Mouse (Mus musculus): ENCODE measurements around the gene Mcm9. TPM values are rescaled to one million over a fixed set of nuclear protein-coding genes. Genes with fewer than 3 reads are reported as not detected.
A peak's percentile ranks its signal among the peaks of the same experiment; 100 is the strongest.

The Mcm9 gene
- polyA plus RNA-seq, 1 experiment from 2014 or later, result 16.1 TPM

GRCm38 (mm10) chr10:53518599-53518913 lies 111.7 kb downstream of the Mcm9 start:
- 53% methylated on average over 8 of the region's 8 CpGs for WGBS
- no peak for ATAC-seq (ENCODE audit: insufficient number of reproducible peaks, insufficient read depth, low FRiP score, low read depth)
- Histone ChIP-seq H3K4me2 (replicated peaks; ENCODE audit: low read depth, low read length) (no peak overlapping the region), H3K4me3 (ENCODE audit: low read depth, low read length) (no peak overlapping the region), H3K9me3 (ENCODE audit: control insufficient read depth, low read depth, low read length) (no peaks in the 10 kb centered on the region), H3K36me3 (ENCODE audit: control insufficient read depth, insufficient read depth, low read length) (no peaks in the 10 kb centered on the region), H3K9ac (replicated peaks; ENCODE audit: low read depth, low read length) (no peak overlapping the region), H3K27ac (ENCODE audit: low read length) (peak overlapping the region; percentile 68), H3K27me3 (ENCODE audit: control insufficient read depth, insufficient read depth, low read length) (no peaks in the 10 kb centered on the region), H3K4me1 (ENCODE audit: control insufficient read depth, insufficient read depth, low read length) (peaks cover 9% of the 10 kb centered on the region; the same call in 1 of the 2 replicates)

GRCm38 (mm10) chr10:53517770-53518598 lies 112.3 kb downstream of the Mcm9 start:
- Histone ChIP-seq H3K4me2 (replicated peaks; ENCODE audit: low read depth, low read length) (no peak overlapping the region), H3K27me3 (ENCODE audit: control insufficient read depth, insufficient read depth, low read length) (no peaks in the 10 kb centered on the region), H3K27ac (ENCODE audit: low read length) (peak overlapping the region; percentile 68)

GRCm38 (mm10) chr10:53512491-53512890 lies 117.7 kb downstream of the Mcm9 start:
- ATAC-seq (ENCODE audit: insufficient number of reproducible peaks, insufficient read depth, low FRiP score, low read depth), result no peak

More at GRCm38 (mm10) chr10:53517770-53518598, 112.3 kb downstream of the Mcm9 start:
- no peak overlapping the region for H3K4me3 ChIP-seq (ENCODE audit: low read depth, low read length)
- H3K4me1 ChIP-seq (ENCODE audit: control insufficient read depth, insufficient read depth, low read length), result peaks cover 9% of the 10 kb centered on the region; the same call in 1 of the 2 replicates
- ATAC-seq (ENCODE audit: insufficient number of reproducible peaks, insufficient read depth, low FRiP score, low read depth), result no peak
- no peak overlapping the region for H3K9ac ChIP-seq (replicated peaks; ENCODE audit: low read depth, low read length)
- WGBS, result 77% methylated on average over 14 of the region's 14 CpGs
- H3K9me3 ChIP-seq (ENCODE audit: control insufficient read depth, low read depth, low read length), result no peaks in the 10 kb centered on the region
- H3K36me3 ChIP-seq (ENCODE audit: control insufficient read depth, insufficient read depth, low read length), result no peaks in the 10 kb centered on the region

GRCm38 (mm10) chr10:53509158-53509773 lies 121.0 kb downstream of the Mcm9 start:
- Histone ChIP-seq H3K36me3 (ENCODE audit: control insufficient read depth, insufficient read depth, low read length) (no peaks in the 10 kb centered on the region), H3K27ac (ENCODE audit: low read length) (no peak overlapping the region), H3K27me3 (ENCODE audit: control insufficient read depth, insufficient read depth, low read length) (no peaks in the 10 kb centered on the region), H3K4me1 (ENCODE audit: control insufficient read depth, insufficient read depth, low read length) (no peaks in the 10 kb centered on the region), H3K9ac (replicated peaks; ENCODE audit: low read depth, low read length) (no peak overlapping the region), H3K4me3 (ENCODE audit: low read depth, low read length) (no peak overlapping the region), H3K9me3 (ENCODE audit: control insufficient read depth, low read depth, low read length) (no peaks in the 10 kb centered on the region), H3K4me2 (replicated peaks; ENCODE audit: low read depth, low read length) (no peak overlapping the region)
- 32% methylated on average over 6 of the region's 6 CpGs for WGBS
- peak; percentile 56; the same call in 1 of the 2 replicates for ATAC-seq (ENCODE audit: insufficient number of reproducible peaks, insufficient read depth, low FRiP score, low read depth)

More at GRCm38 (mm10) chr10:53512491-53512890, 117.7 kb downstream of the Mcm9 start:
- no peaks in the 10 kb centered on the region for H3K27me3 ChIP-seq (ENCODE audit: control insufficient read depth, insufficient read depth, low read length)
- no peaks in the 10 kb centered on the region for H3K36me3 ChIP-seq (ENCODE audit: control insufficient read depth, insufficient read depth, low read length)
- WGBS, result no CpG with 5 or more reads among the region's 1 CpGs
- no peak overlapping the region for H3K9ac ChIP-seq (replicated peaks; ENCODE audit: low read depth, low read length)
- no peak overlapping the region for H3K27ac ChIP-seq (ENCODE audit: low read length)
- H3K4me2 ChIP-seq (replicated peaks; ENCODE audit: low read depth, low read length), result no peak overlapping the region
- H3K4me3 ChIP-seq (ENCODE audit: low read depth, low read length), result no peak overlapping the region
- H3K4me1 ChIP-seq (ENCODE audit: control insufficient read depth, insufficient read depth, low read length), result no peaks in the 10 kb centered on the region
- H3K9me3 ChIP-seq (ENCODE audit: control insufficient read depth, low read depth, low read length), result no peaks in the 10 kb centered on the region

- Histone ChIP-seq H3K4me1 (ENCODE audit: control insufficient read depth, insufficient read depth, low read length) (no peaks in the 10 kb centered on the region), H3K4me2 (replicated peaks; ENCODE audit: low read depth, low read length) (no peak overlapping the region), H3K9me3 (ENCODE audit: control insufficient read depth, low read depth, low read length) (no peaks in the 10 kb centered on the region), H3K36me3 (ENCODE audit: control insufficient read depth, insufficient read depth, low read length) (no peaks in the 10 kb centered on the region), H3K27me3 (ENCODE audit: control insufficient read depth, insufficient read depth, low read length) (no peaks in the 10 kb centered on the region), H3K9ac (replicated peaks; ENCODE audit: low read depth, low read length) (no peak overlapping the region), H3K4me3 (ENCODE audit: low read depth, low read length) (no peak overlapping the region), H3K27ac (ENCODE audit: low read length) (no peak overlapping the region)
- no peak for ATAC-seq (ENCODE audit: insufficient number of reproducible peaks, insufficient read depth, low FRiP score, low read depth)
These were observed 121.6 kb downstream of the Mcm9 start for GRCm38 (mm10) chr10:53508676-53509075.

- Histone ChIP-seq H3K27me3 (ENCODE audit: control insufficient read depth, insufficient read depth, low read length) (no peaks in the 10 kb centered on the region), H3K4me3 (ENCODE audit: low read depth, low read length) (no peak overlapping the region), H3K27ac (ENCODE audit: low read length) (no peak overlapping the region), H3K36me3 (ENCODE audit: control insufficient read depth, insufficient read depth, low read length) (no peaks in the 10 kb centered on the region), H3K9ac (replicated peaks; ENCODE audit: low read depth, low read length) (no peak overlapping the region), H3K4me2 (replicated peaks; ENCODE audit: low read depth, low read length) (no peak overlapping the region), H3K9me3 (ENCODE audit: control insufficient read depth, low read depth, low read length) (no peaks in the 10 kb centered on the region), H3K4me1 (ENCODE audit: control insufficient read depth, insufficient read depth, low read length) (peaks cover 5% of the 10 kb centered on the region; the same call in 1 of the 2 replicates)
- WGBS, result 78% methylated on average over 2 of the region's 2 CpGs
- ATAC-seq (ENCODE audit: insufficient number of reproducible peaks, insufficient read depth, low FRiP score, low read depth), result no peak
These were observed 124.7 kb downstream of the Mcm9 start for GRCm38 (mm10) chr10:53505526-53505925.

- 71% methylated on average over 3 of the region's 3 CpGs for WGBS
- H3K27me3 ChIP-seq (ENCODE audit: control insufficient read depth, insufficient read depth, low read length), result no peaks in the 10 kb centered on the region
- H3K4me2 ChIP-seq (replicated peaks; ENCODE audit: low read depth, low read length), result no peak overlapping the region
- no peak overlapping the region for H3K4me3 ChIP-seq (ENCODE audit: low read depth, low read length)
- no peak for ATAC-seq (ENCODE audit: insufficient number of reproducible peaks, insufficient read depth, low FRiP score, low read depth)
- H3K9ac ChIP-seq (replicated peaks; ENCODE audit: low read depth, low read length), result no peak overlapping the region
- H3K4me1 ChIP-seq (ENCODE audit: control insufficient read depth, insufficient read depth, low read length), result peaks cover 5% of the 10 kb centered on the region; the same call in 1 of the 2 replicates
- no peak overlapping the region for H3K27ac ChIP-seq (ENCODE audit: low read length)
- no peaks in the 10 kb centered on the region for H3K36me3 ChIP-seq (ENCODE audit: control insufficient read depth, insufficient read depth, low read length)
- H3K9me3 ChIP-seq (ENCODE audit: control insufficient read depth, low read depth, low read length), result no peaks in the 10 kb centered on the region
These were observed 125.2 kb downstream of the Mcm9 start for GRCm38 (mm10) chr10:53505069-53505468.

GRCm38 (mm10) chr10:53502875-53503816 lies 127.1 kb downstream of the Mcm9 start:
- ATAC-seq (ENCODE audit: insufficient number of reproducible peaks, insufficient read depth, low FRiP score, low read depth), result peak; percentile 81; the same call in 1 of the 2 replicates
- H3K9ac ChIP-seq (replicated peaks; ENCODE audit: low read depth, low read length), result no peak overlapping the region

More at GRCm38 (mm10) chr10:53502875-53503816, 127.1 kb downstream of the Mcm9 start:
- WGBS, result 39% methylated on average over 21 of the region's 21 CpGs
- Histone ChIP-seq H3K4me1 (ENCODE audit: control insufficient read depth, insufficient read depth, low read length) (peaks cover 5% of the 10 kb centered on the region; the same call in 1 of the 2 replicates), H3K27ac (ENCODE audit: low read length) (no peak overlapping the region), H3K36me3 (ENCODE audit: control insufficient read depth, insufficient read depth, low read length) (no peaks in the 10 kb centered on the region), H3K9me3 (ENCODE audit: control insufficient read depth, low read depth, low read length) (no peaks in the 10 kb centered on the region), H3K4me3 (ENCODE audit: low read depth, low read length) (no peak overlapping the region), H3K4me2 (replicated peaks; ENCODE audit: low read depth, low read length) (no peak overlapping the region; the same call in 1 of the 2 replicates), H3K27me3 (ENCODE audit: control insufficient read depth, insufficient read depth, low read length) (no peaks in the 10 kb centered on the region)
